Mouse (Mus musculus): Measurements from ENCODE around the gene Srd5a3. TPM values are rescaled to one million over a fixed set of nuclear protein-coding genes. Genes with fewer than 3 reads are reported as not detected.
A peak's percentile ranks its signal among the peaks of the same experiment; 100 is the strongest.

The Srd5a3 gene
- polyA plus RNA-seq, 1 experiment from 2014 or later, result 32.1 TPM

GRCm38 (mm10) chr5:76130292-76130691, 9.8 kb upstream of the Srd5a3 start:
- no peak for ATAC-seq
- in situ Hi-C loops (cut with MboI; ENCODE audit: low pct_unique_long_range_greater_than_20kb), result loop anchor here (10.0 kb wide), 1 partner anchor 395 kb away; the partner anchor contains the start of gene Exoc1
- CTCF ChIA-PET, result no interaction called here
- POLR2A ChIA-PET, result no interaction called here
- TF ChIP-seq CTCF (IDR thresholded peaks at IDR 0.05), result peak; percentile 13
- H3K27me3 ChIP-seq, result peaks cover 4% of the 10 kb centered on the region
- DNase-seq (ENCODE audit: low read depth, low spot score), result no peak

- ChIA-PET CTCF (no interaction called here), POLR2A (no interaction called here)
- in situ Hi-C loops (cut with MboI; ENCODE audit: low pct_unique_long_range_greater_than_20kb), result loop anchor here (10.0 kb wide), 1 partner anchor 393 kb away; the partner anchor contains the start of gene Exoc1
- ATAC-seq (no peak), DNase-seq (ENCODE audit: low read depth, low spot score) (no peak)
- H3K27me3 ChIP-seq, result peaks cover 4% of the 10 kb centered on the region
- TF ChIP-seq CTCF (IDR thresholded peaks at IDR 0.05), result no peak
Measured at GRCm38 (mm10) chr5:76131990-76132389, 8.1 kb upstream of the Srd5a3 start.

- H3K27me3 ChIP-seq, result no peaks in the 10 kb centered on the region
- no peak for ATAC-seq
- ChIA-PET POLR2A (interaction anchor here (0.7 kb wide), 1 partner anchor 195 kb away, joined by 3 read pairs; no protein-coding TSS in a partner anchor), CTCF (interaction anchor here (0.6 to 1.8 kb wide), 4 partner anchors 11 to 163 kb away, joined by 3 to 4 read pairs (median 3); no protein-coding TSS in a partner anchor)
- no peak for DNase-seq (ENCODE audit: low read depth, low spot score)
- TF ChIP-seq CTCF (IDR thresholded peaks at IDR 0.05), result no peak
- in situ Hi-C loops (cut with MboI; ENCODE audit: low pct_unique_long_range_greater_than_20kb), result loop anchor here (5.0 to 10.0 kb wide), 2 partner anchors 282 to 389 kb away; partner anchors contain the start of gene Exoc1
Measured at GRCm38 (mm10) chr5:76135644-76136043, 4.4 kb upstream of the Srd5a3 start.

- ATAC-seq, result no peak
- TF ChIP-seq CTCF (IDR thresholded peaks at IDR 0.05), result no peak
- ChIA-PET CTCF (interaction anchor here (1.2 to 1.8 kb wide), 2 partner anchors 10 to 162 kb away, joined by 3 to 4 read pairs; no protein-coding TSS in a partner anchor), POLR2A (no interaction called here)
- H3K27me3 ChIP-seq, result no peaks in the 10 kb centered on the region
- in situ Hi-C loops (cut with MboI; ENCODE audit: low pct_unique_long_range_greater_than_20kb), result loop anchor here (5.0 to 10.0 kb wide), 2 partner anchors 281 to 389 kb away; partner anchors contain the start of gene Exoc1
- DNase-seq (ENCODE audit: low read depth, low spot score), result no peak
Measured at GRCm38 (mm10) chr5:76136271-76136670, 3.8 kb upstream of the Srd5a3 start.

GRCm38 (mm10) chr5:76137586-76137985, 2.5 kb upstream of the Srd5a3 start:
- ATAC-seq, result no peak
- in situ Hi-C loops (cut with MboI; ENCODE audit: low pct_unique_long_range_greater_than_20kb), result loop anchor here (5.0 to 10.0 kb wide), 2 partner anchors 280 to 387 kb away; partner anchors contain the start of gene Exoc1
- CTCF ChIA-PET, result no interaction called here
- H3K27me3 ChIP-seq, result no peaks in the 10 kb centered on the region
- POLR2A ChIA-PET, result no interaction called here
- DNase-seq (ENCODE audit: low read depth, low spot score), result no peak
- TF ChIP-seq CTCF (IDR thresholded peaks at IDR 0.05), result no peak

GRCm38 (mm10) chr5:76138071-76138470, 2.0 kb upstream of the Srd5a3 start:
- in situ Hi-C loops (cut with MboI; ENCODE audit: low pct_unique_long_range_greater_than_20kb), result loop anchor here (5.0 to 10.0 kb wide), 2 partner anchors 279 to 387 kb away; partner anchors contain the start of gene Exoc1
- ChIA-PET CTCF (no interaction called here), POLR2A (no interaction called here)
- TF ChIP-seq CTCF (IDR thresholded peaks at IDR 0.05), result no peak
- no peak for DNase-seq (ENCODE audit: low read depth, low spot score)
- H3K27me3 ChIP-seq, result no peaks in the 10 kb centered on the region
- ATAC-seq, result no peak

GRCm38 (mm10) chr5:76138512-76138911, 1.6 kb upstream of the Srd5a3 start:
- no peak for DNase-seq (ENCODE audit: low read depth, low spot score)

GRCm38 (mm10) chr5:76139171-76139671, 850 bp upstream of the Srd5a3 start:
- no peak for TF ChIP-seq CTCF (IDR thresholded peaks at IDR 0.05)
- H3K27me3 ChIP-seq, result no peaks in the 10 kb centered on the region
- in situ Hi-C loops (cut with MboI; ENCODE audit: low pct_unique_long_range_greater_than_20kb), result loop anchor here (5.0 to 10.0 kb wide), 2 partner anchors 278 to 386 kb away; partner anchors contain the start of gene Exoc1
- CTCF ChIA-PET, result interaction anchor here (1.0 kb wide), 1 partner anchor 53 kb away, joined by 3 read pairs; no protein-coding TSS in a partner anchor
- ATAC-seq (no peak), DNase-seq (ENCODE audit: low read depth, low spot score) (no peak)
- POLR2A ChIA-PET, result no interaction called here

More at GRCm38 (mm10) chr5:76138512-76138911, 1.6 kb upstream of the Srd5a3 start:
- no peaks in the 10 kb centered on the region for H3K27me3 ChIP-seq
- TF ChIP-seq CTCF (IDR thresholded peaks at IDR 0.05), result no peak
- in situ Hi-C loops (cut with MboI; ENCODE audit: low pct_unique_long_range_greater_than_20kb), result loop anchor here (5.0 to 10.0 kb wide), 2 partner anchors 279 to 386 kb away; partner anchors contain the start of gene Exoc1
- POLR2A ChIA-PET, result no interaction called here
- no peak for ATAC-seq
- CTCF ChIA-PET, result no interaction called here

GRCm38 (mm10) chr5:76140730-76141066, 627 bp downstream of the Srd5a3 start:
- no peak for TF ChIP-seq CTCF (IDR thresholded peaks at IDR 0.05)
- ChIA-PET CTCF (interaction anchor here (1.0 kb wide), 1 partner anchor 11 kb away, joined by 3 read pairs; no protein-coding TSS in a partner anchor), POLR2A (interaction anchor here (0.6 to 1.0 kb wide), 3 partner anchors 43 to 121 kb away, joined by 3 to 6 read pairs (median 3); partner anchors contain the start of gene Tmem165)
- DNase-seq (ENCODE audit: low read depth, low spot score) (no peak), ATAC-seq (peak; percentile 33)
- in situ Hi-C loops (cut with MboI; ENCODE audit: low pct_unique_long_range_greater_than_20kb), result no loop called here
- H3K27me3 ChIP-seq, result no peaks in the 10 kb centered on the region

- no peak for TF ChIP-seq CTCF (IDR thresholded peaks at IDR 0.05)
- CTCF ChIA-PET, result no interaction called here
- POLR2A ChIA-PET, result no interaction called here
Measured at GRCm38 (mm10) chr5:76143356-76143755, 3.3 kb downstream of the Srd5a3 start.

GRCm38 (mm10) chr5:76146401-76146800, 6.3 kb downstream of the Srd5a3 start:
- in situ Hi-C loops (cut with MboI; ENCODE audit: low pct_unique_long_range_greater_than_20kb), result no loop called here
- ChIA-PET POLR2A (no interaction called here), CTCF (interaction anchor here (1.7 to 1.9 kb wide), 2 partner anchors 9 to 11 kb away, joined by 4 read pairs; no protein-coding TSS in a partner anchor)
- no peak for ATAC-seq
- DNase-seq (ENCODE audit: low read depth, low spot score), result no peak
- no peaks in the 10 kb centered on the region for H3K27me3 ChIP-seq
- TF ChIP-seq CTCF (IDR thresholded peaks at IDR 0.05), result no peak

More at GRCm38 (mm10) chr5:76143356-76143755, 3.3 kb downstream of the Srd5a3 start:
- in situ Hi-C loops (cut with MboI; ENCODE audit: low pct_unique_long_range_greater_than_20kb), result no loop called here
- H3K27me3 ChIP-seq, result no peaks in the 10 kb centered on the region
- DNase-seq (ENCODE audit: low read depth, low spot score) (no peak), ATAC-seq (no peak)

Data from Patski (cell line).